Mouse (Mus musculus) heart, postnatal 0 days (tissue): ENCODE data around the gene Dpagt1. TPM values are rescaled to one million over a fixed set of nuclear protein-coding genes. Genes with fewer than 3 reads are reported as not detected.
A peak's percentile ranks its signal among the peaks of the same experiment; 100 is the strongest.

Experiments used
- ATAC-seq: fragments of 200-750 bp; cut with Nextera tagmentation; 2 replicates; pipeline ENCODE4 v1.8.0; 2017; ENCODE audit warnings: low read depth, moderate number of reproducible peaks, moderate library complexity; ENCODE audit not compliant: insufficient read depth
- DNase-seq: peaks from one replicate; pipeline ENCODE4 v3.0.0-alpha.2; 2016; ENCODE audit warnings: low spot score
- H3K27ac ChIP-seq: fragments of 300-500 bp; sonication (generic); 2 replicates; pipeline ENCODE4 v1.5.1; 2014; ENCODE audit warnings: low read depth, mild to moderate bottlenecking
- H3K27me3 ChIP-seq: fragments of 300-500 bp; sonication (generic); 2 replicates; pipeline ENCODE4 v1.6.1; 2014; ENCODE audit warnings: low read length, mixed read lengths; ENCODE audit not compliant: control insufficient read depth, insufficient read depth
- H3K36me3 ChIP-seq: fragments of 300-500 bp; sonication (generic); replicated peaks from 2 replicates; pipeline ENCODE4 v1.6.1; 2014; ENCODE audit warnings: low read length, mixed read lengths; ENCODE audit not compliant: control insufficient read depth, insufficient read depth
- H3K4me1 ChIP-seq: fragments of 300-500 bp; sonication (generic); 2 replicates; pipeline ENCODE4 v1.6.1; 2014; ENCODE audit warnings: antibody characterized with exemption; ENCODE audit not compliant: control insufficient read depth, insufficient read depth
- H3K4me2 ChIP-seq: fragments of 300-500 bp; sonication (generic); 2 replicates; pipeline ENCODE4 v1.6.1; 2014; ENCODE audit warnings: low read depth, mild to moderate bottlenecking, low read length, moderate library complexity
- H3K4me3 ChIP-seq: fragments of 300-500 bp; sonication (generic); 2 replicates; pipeline ENCODE4 v1.5.1; 2014; ENCODE audit warnings: low read depth, low read length
- H3K9ac ChIP-seq: fragments of 300-500 bp; sonication (generic); replicated peaks from 2 replicates; pipeline ENCODE4 v1.6.1; 2014; ENCODE audit warnings: low read depth, low read length, mixed read lengths
- H3K9me3 ChIP-seq: fragments of 300-500 bp; sonication (generic); replicated peaks from 2 replicates; pipeline ENCODE4 v1.6.1; 2016; ENCODE audit warnings: low read length; ENCODE audit not compliant: control insufficient read depth
- CTCF ChIP-seq: IDR thresholded peaks from 2 replicates; pipeline ENCODE4 v1.5.1; 2016; ENCODE audit warnings: antibody characterized with exemption, control low read depth, low read depth
- EP300 ChIP-seq: IDR thresholded peaks from 2 replicates; pipeline ENCODE4 v1.6.1; 2016; ENCODE audit warnings: antibody characterized with exemption, low read depth
- WGBS: fragments of 180-500 bp; shearing (Covaris S2); extraction: QIAGEN DNeasy Blood & Tissue Kit; methylation state at CpG from one replicate; pipeline ENCODE4 v1.1.7; 2014; 5-methylcytosine and 5-hydroxymethylcytosine counted together
- polyA plus RNA-seq: library from polyadenylated mRNA; unstranded; fragments of >200 nt; fragmentation: Nextera tagmentation; extraction: Ambion mirVana; gene quantifications from 2 replicates; pipeline ENCODE4 v1.2.1, GENCODE M21; 2015
- total RNA-seq: library from RNA; depleted of rRNA; stranded (reverse); fragments of >200 nt; gene quantifications from 2 replicates; pipeline ENCODE4 v1.2.3, GENCODE M21; 2014; ENCODE audit warnings: low replicate concordance

Gene Dpagt1
- total and polyA plus RNA-seq, 2 experiments from 2014 or later = 24.5 to 33.3 TPM

DNA sequence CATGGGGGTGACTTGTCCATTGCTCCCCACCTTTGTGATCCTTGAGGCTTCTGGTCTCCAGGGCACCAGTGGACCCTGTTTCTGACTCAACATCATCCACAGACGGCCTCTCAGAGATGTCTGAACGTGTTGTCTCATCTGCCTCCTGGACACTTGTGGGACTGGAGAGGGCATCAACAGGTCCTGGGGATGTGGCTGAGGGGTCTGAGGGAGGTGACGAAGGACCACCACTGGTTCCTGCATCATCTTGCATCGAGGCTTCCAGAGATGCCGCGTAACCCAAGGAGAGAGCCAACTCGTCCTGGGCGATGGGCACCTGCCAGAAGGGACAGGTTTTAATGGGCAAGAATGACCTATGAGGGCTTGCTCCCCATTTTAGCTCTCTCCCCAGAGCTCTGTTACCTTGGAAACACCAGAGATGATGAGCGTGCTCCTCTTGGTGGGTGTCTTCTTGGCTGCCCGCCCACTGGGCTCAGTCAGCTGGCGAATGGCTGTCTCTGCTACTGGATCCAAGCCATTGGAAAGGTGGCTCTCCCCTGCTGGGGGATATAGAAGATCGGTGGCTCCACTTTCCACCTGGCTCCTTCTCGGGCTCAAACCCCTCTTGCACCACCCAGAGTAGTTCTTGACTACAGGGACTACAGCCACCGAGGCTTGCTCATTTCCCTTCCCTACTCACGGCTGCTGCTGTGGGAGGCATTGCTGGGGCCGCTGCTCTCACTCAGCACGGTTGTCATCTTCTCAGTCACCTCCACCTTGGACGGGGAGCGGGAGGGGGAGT is 12.2 kb upstream of the Dpagt1 start:
- H3K4me3 ChIP-seq = no peak overlapping the region
- H3K4me1 ChIP-seq = peaks cover 12% of the 10 kb centered on the region
- H3K36me3 ChIP-seq = peaks cover 46% of the 10 kb centered on the region
- no peak for ATAC-seq
- no peaks in the 10 kb centered on the region for H3K9me3 ChIP-seq
- TF ChIP-seq EP300 (no peak), CTCF (no peak)
- no peak overlapping the region for H3K4me2 ChIP-seq
- WGBS = 76% methylated on average over 19 of the region's 19 CpGs
- no peak for DNase-seq
- H3K9ac ChIP-seq = no peak overlapping the region
- H3K27me3 ChIP-seq = no peaks in the 10 kb centered on the region
- H3K27ac ChIP-seq = no peak overlapping the region

DNA sequence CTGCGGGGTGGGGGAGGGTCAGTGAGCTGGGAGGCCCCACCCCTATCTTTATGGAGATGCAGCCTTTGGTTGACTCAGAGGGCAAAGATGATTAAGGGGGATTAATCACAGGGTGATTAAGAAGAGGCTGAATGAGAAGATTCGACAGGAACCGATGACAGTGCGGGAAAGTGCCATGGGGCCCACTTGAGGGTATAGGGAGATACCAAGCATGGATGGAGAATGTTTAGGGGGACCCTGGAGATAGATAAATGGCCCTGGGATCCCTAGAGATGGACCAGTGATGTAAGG is 11.6 kb upstream of the Dpagt1 start:
- WGBS = 73% methylated on average over 4 of the region's 4 CpGs
- Histone ChIP-seq H3K9me3 (no peaks in the 10 kb centered on the region), H3K4me2 (no peak overlapping the region), H3K27me3 (no peaks in the 10 kb centered on the region), H3K36me3 (peaks cover 46% of the 10 kb centered on the region), H3K27ac (no peak overlapping the region), H3K9ac (no peak overlapping the region), H3K4me3 (no peak overlapping the region), H3K4me1 (peaks cover 18% of the 10 kb centered on the region)
- DNase-seq (no peak), ATAC-seq (no peak)
- TF ChIP-seq EP300 (no peak), CTCF (no peak)

DNA sequence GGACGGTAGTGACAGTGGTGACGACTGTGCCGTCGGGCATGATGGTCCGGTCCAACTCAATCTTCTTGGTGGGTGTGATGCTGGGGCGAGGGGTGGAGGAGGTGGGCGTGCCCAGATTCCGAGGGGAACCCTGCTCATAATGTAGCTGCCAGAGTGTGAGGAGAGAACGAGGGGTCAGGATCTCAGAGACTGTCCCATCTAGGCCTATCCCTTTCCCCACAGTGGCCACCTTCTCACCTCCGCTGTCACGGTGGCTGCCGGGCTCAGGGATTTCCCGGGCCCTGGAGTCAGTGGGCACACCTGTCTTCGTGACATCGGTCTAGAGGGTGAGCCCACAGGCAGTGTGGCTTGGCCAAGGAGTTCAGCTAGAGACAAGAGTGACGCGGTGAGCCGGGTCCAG is 10.9 kb upstream of the Dpagt1 start:
- DNase-seq (no peak), ATAC-seq (no peak)
- Histone ChIP-seq H3K4me3 (no peak overlapping the region), H3K4me2 (no peak overlapping the region), H3K4me1 (peaks cover 20% of the 10 kb centered on the region), H3K9me3 (no peaks in the 10 kb centered on the region), H3K27ac (no peak overlapping the region), H3K36me3 (peaks cover 46% of the 10 kb centered on the region), H3K9ac (no peak overlapping the region), H3K27me3 (no peaks in the 10 kb centered on the region)
- TF ChIP-seq EP300 (no peak), CTCF (no peak)
- WGBS = 94% methylated on average over 18 of the region's 18 CpGs

DNA sequence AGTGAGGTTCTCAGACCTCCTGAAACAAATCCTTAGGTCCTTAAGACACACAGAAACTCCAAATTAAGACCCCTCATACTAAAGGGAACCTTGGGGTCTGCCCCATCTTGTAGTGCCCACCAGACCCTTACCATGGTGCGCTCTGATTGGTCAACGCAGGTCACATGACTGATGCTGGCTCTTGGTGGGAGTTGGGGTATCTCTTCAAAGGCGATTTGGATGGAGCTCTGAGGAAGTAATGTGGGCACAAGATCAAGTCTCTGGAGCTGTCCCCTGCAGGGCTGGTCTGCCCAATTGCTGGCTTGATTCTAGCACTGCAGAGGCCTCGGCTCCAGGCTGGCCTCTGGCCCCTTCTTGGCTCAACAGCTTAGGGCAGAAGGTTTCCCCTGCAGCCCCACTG is 8.4 kb upstream of the Dpagt1 start:
- H3K36me3 ChIP-seq = peaks cover 44% of the 10 kb centered on the region
- 73% methylated on average over 4 of the region's 4 CpGs for WGBS
- H3K27ac ChIP-seq = no peak overlapping the region
- H3K4me1 ChIP-seq = peaks cover 20% of the 10 kb centered on the region
- H3K4me3 ChIP-seq = no peak overlapping the region
- H3K4me2 ChIP-seq = 0 out of 2 replicates have a peak overlapping the region, but pooled peaks have one; percentile 89
- no peak for ATAC-seq
- no peaks in the 10 kb centered on the region for H3K27me3 ChIP-seq
- DNase-seq = no peak
- H3K9me3 ChIP-seq = no peaks in the 10 kb centered on the region
- no peak overlapping the region for H3K9ac ChIP-seq
- TF ChIP-seq CTCF (no peak), EP300 (no peak)

DNA sequence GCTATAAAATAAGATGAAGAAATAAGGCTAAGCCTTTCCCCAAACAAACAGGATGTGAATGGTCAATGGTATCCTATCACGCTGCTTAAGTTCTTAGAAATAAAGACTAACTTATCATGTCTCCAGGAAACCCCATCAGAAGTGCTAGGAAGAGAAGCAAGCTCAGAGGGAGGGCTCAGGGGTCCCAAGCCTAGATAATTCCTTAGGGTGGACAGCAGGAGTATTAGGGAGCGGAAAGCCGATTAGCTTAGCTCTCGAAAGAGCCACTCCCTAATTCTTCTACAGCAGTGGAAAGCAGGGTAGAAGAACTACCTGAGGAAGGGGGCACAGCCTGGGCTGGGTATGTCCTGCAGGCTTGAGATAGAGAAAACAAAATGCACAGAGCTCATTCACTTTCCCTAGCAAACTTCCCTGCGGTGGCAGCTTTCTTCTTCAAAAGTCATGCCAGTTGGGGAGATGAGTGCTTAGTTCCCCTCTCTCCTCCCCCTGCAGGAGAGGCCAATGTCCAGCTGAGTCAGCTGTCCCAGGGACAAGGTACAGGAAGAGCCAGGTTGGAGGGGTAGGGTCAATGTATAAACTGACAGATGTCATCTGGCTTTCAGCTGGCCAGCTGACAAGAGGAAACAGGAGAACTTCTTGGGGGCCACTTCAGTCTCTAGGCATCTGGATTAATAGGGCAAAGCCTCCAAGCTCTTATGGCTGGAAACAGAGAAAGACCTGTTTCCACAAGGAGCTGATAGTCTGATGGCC is 7.6 kb upstream of the Dpagt1 start:
- no peaks in the 10 kb centered on the region for H3K9me3 ChIP-seq
- ATAC-seq = no peak
- no peaks in the 10 kb centered on the region for H3K27me3 ChIP-seq
- 53% methylated on average over 5 of the region's 5 CpGs for WGBS
- no peak for DNase-seq
- TF ChIP-seq CTCF = no peak
- no peak for TF ChIP-seq EP300
- peak overlapping the region; percentile 96 for H3K4me3 ChIP-seq
- peaks cover 37% of the 10 kb centered on the region for H3K36me3 ChIP-seq
- peak overlapping the region; percentile 88 for H3K9ac ChIP-seq
- peak overlapping the region; percentile 89 for H3K4me2 ChIP-seq
- H3K4me1 ChIP-seq = peaks cover 20% of the 10 kb centered on the region
- H3K27ac ChIP-seq = no peak overlapping the region
